11 mouse cellular contexts compared by ENCODE assay signal in genomic region chr16:29686141-29686540, GRCm38 (mm10).
"Had no signal": no experiment of that assay in that cellular context is flagged by ENCODE, and none has a peak within 500 bp of the region (broad histone marks: within the 10 kb centered on the region; RNA-seq: fewer than 3 reads in every experiment).

No protein-coding gene starts in this region.

- H3K4me1 ChIP-seq: liver, embryonic 12.5 days had no signal

- H3K4me2 ChIP-seq: intestine, embryonic 15.5 days; limb, embryonic 15.5 days; liver, embryonic 12.5 days; midbrain, embryonic 13.5 days; neural tube, embryonic 15.5 days had no signal

- H3K27me3 ChIP-seq: intestine, embryonic 15.5 days; limb, embryonic 15.5 days; liver, embryonic 12.5 days had no signal

- ATAC-seq: intestine, embryonic 15.5 days; liver, embryonic 12.5 days; midbrain, embryonic 13.5 days had no signal

- H3K9me3 ChIP-seq: intestine, embryonic 15.5 days; limb, embryonic 15.5 days; liver, embryonic 12.5 days; midbrain, embryonic 13.5 days; neural tube, embryonic 15.5 days had no signal

- H3K36me3 ChIP-seq: intestine, embryonic 15.5 days; limb, embryonic 15.5 days; liver, embryonic 12.5 days; midbrain, embryonic 13.5 days; neural tube, embryonic 15.5 days had no signal

- DNase-seq: kidney, adult 9 months; kidney, postnatal 10 days; right cerebral cortex, adult 18-20 months; right cerebral cortex, postnatal 25 days; thymus, postnatal 4 days had no signal

- H3K27ac ChIP-seq: intestine, embryonic 15.5 days; limb, embryonic 15.5 days; liver, embryonic 12.5 days; midbrain, embryonic 13.5 days; neural tube, embryonic 15.5 days had no signal

- H3K9ac ChIP-seq: intestine, embryonic 15.5 days; limb, embryonic 15.5 days; liver, embryonic 12.5 days; midbrain, embryonic 13.5 days; neural tube, embryonic 15.5 days had no signal

- H3K4me3 ChIP-seq: intestine, embryonic 15.5 days; limb, embryonic 15.5 days; liver, embryonic 12.5 days; midbrain, embryonic 13.5 days; myocyte; neural tube, embryonic 15.5 days had no signal
